Mouse (Mus musculus): ENCODE measurements at regions not wholly inside any gene's neighbourhood (a gene's known extent, or its start where the extent isn't known, plus 50 kb on each side); places are given as distances from the start of the nearest gene placed in this dataset.
A peak's percentile ranks its signal among the peaks of the same experiment; 100 is the strongest.

- no peak for DNase-seq (ENCODE audit: low read depth)
- no peak for TF ChIP-seq CTCF (IDR thresholded peaks at IDR 0.05; ENCODE audit: borderline replicate concordance, extremely low read depth, insufficient read depth, insufficient read length)
- TF ChIP-seq POLR2A (IDR thresholded peaks at IDR 0.05; ENCODE audit: borderline replicate concordance, extremely low read depth, insufficient read depth, insufficient read length, poor library complexity, severe bottlenecking): no peak
Observed at GRCm38 (mm10) chr9:59153126-59153525, 116.9 kb upstream of the Neo1 start.

GRCm38 (mm10) chr9:59144256-59144800, 108.1 kb upstream of the Neo1 start:
- TF ChIP-seq CTCF (IDR thresholded peaks at IDR 0.05; ENCODE audit: borderline replicate concordance, extremely low read depth, insufficient read depth, insufficient read length) (no peak), POLR2A (IDR thresholded peaks at IDR 0.05; ENCODE audit: borderline replicate concordance, extremely low read depth, insufficient read depth, insufficient read length, poor library complexity, severe bottlenecking) (no peak)
- peak; percentile 20 for DNase-seq (ENCODE audit: low read depth)

- DNase-seq (ENCODE audit: low read depth): no peak
- TF ChIP-seq POLR2A (IDR thresholded peaks at IDR 0.05; ENCODE audit: borderline replicate concordance, extremely low read depth, insufficient read depth, insufficient read length, poor library complexity, severe bottlenecking) (no peak), CTCF (IDR thresholded peaks at IDR 0.05; ENCODE audit: borderline replicate concordance, extremely low read depth, insufficient read depth, insufficient read length) (no peak)
Observed at GRCm38 (mm10) chr9:59143610-59144009, 107.4 kb upstream of the Neo1 start.

GRCm38 (mm10) chr9:59134171-59135041, 98.2 kb upstream of the Neo1 start:
- no peak for TF ChIP-seq CTCF (IDR thresholded peaks at IDR 0.05; ENCODE audit: borderline replicate concordance, extremely low read depth, insufficient read depth, insufficient read length)
- no peak for TF ChIP-seq POLR2A (IDR thresholded peaks at IDR 0.05; ENCODE audit: borderline replicate concordance, extremely low read depth, insufficient read depth, insufficient read length, poor library complexity, severe bottlenecking)

GRCm38 (mm10) chr9:59129699-59130340, 93.6 kb upstream of the Neo1 start:
- TF ChIP-seq POLR2A (IDR thresholded peaks at IDR 0.05; ENCODE audit: borderline replicate concordance, extremely low read depth, insufficient read depth, insufficient read length, poor library complexity, severe bottlenecking) (no peak), CTCF (IDR thresholded peaks at IDR 0.05; ENCODE audit: borderline replicate concordance, extremely low read depth, insufficient read depth, insufficient read length) (no peak)
- peak; percentile 48 for DNase-seq (ENCODE audit: low read depth)

More at GRCm38 (mm10) chr9:59134171-59135041, 98.2 kb upstream of the Neo1 start:
- DNase-seq (ENCODE audit: low read depth): peak; percentile 46

GRCm38 (mm10) chr9:59129252-59129651, 93.0 kb upstream of the Neo1 start:
- TF ChIP-seq POLR2A (IDR thresholded peaks at IDR 0.05; ENCODE audit: borderline replicate concordance, extremely low read depth, insufficient read depth, insufficient read length, poor library complexity, severe bottlenecking) (no peak), CTCF (IDR thresholded peaks at IDR 0.05; ENCODE audit: borderline replicate concordance, extremely low read depth, insufficient read depth, insufficient read length) (no peak)
- DNase-seq (ENCODE audit: low read depth): no peak

- peak; percentile 26 for DNase-seq (ENCODE audit: low read depth)
- TF ChIP-seq CTCF (IDR thresholded peaks at IDR 0.05; ENCODE audit: borderline replicate concordance, extremely low read depth, insufficient read depth, insufficient read length) (no peak), POLR2A (IDR thresholded peaks at IDR 0.05; ENCODE audit: borderline replicate concordance, extremely low read depth, insufficient read depth, insufficient read length, poor library complexity, severe bottlenecking) (no peak)
Observed at GRCm38 (mm10) chr9:59128023-59128422, 91.8 kb upstream of the Neo1 start.

- DNase-seq (ENCODE audit: low read depth): peak; percentile 60
Observed at GRCm38 (mm10) chr9:59125886-59126285, 89.6 kb upstream of the Neo1 start.

GRCm38 (mm10) chr9:59116561-59116960, 80.3 kb upstream of the Neo1 start:
- DNase-seq (ENCODE audit: low read depth): no peak
- TF ChIP-seq CTCF (IDR thresholded peaks at IDR 0.05; ENCODE audit: borderline replicate concordance, extremely low read depth, insufficient read depth, insufficient read length) (no peak), POLR2A (IDR thresholded peaks at IDR 0.05; ENCODE audit: borderline replicate concordance, extremely low read depth, insufficient read depth, insufficient read length, poor library complexity, severe bottlenecking) (no peak)

More at GRCm38 (mm10) chr9:59125886-59126285, 89.6 kb upstream of the Neo1 start:
- TF ChIP-seq POLR2A (IDR thresholded peaks at IDR 0.05; ENCODE audit: borderline replicate concordance, extremely low read depth, insufficient read depth, insufficient read length, poor library complexity, severe bottlenecking) (no peak), CTCF (IDR thresholded peaks at IDR 0.05; ENCODE audit: borderline replicate concordance, extremely low read depth, insufficient read depth, insufficient read length) (no peak)

GRCm38 (mm10) chr9:59113859-59114258, 77.6 kb upstream of the Neo1 start:
- TF ChIP-seq POLR2A (IDR thresholded peaks at IDR 0.05; ENCODE audit: borderline replicate concordance, extremely low read depth, insufficient read depth, insufficient read length, poor library complexity, severe bottlenecking) (no peak), CTCF (IDR thresholded peaks at IDR 0.05; ENCODE audit: borderline replicate concordance, extremely low read depth, insufficient read depth, insufficient read length) (no peak)
- peak; percentile 51 for DNase-seq (ENCODE audit: low read depth)

GRCm38 (mm10) chr9:59099738-59100137, 63.5 kb upstream of the Neo1 start:
- no peak for DNase-seq (ENCODE audit: low read depth)
- no peak for TF ChIP-seq CTCF (IDR thresholded peaks at IDR 0.05; ENCODE audit: borderline replicate concordance, extremely low read depth, insufficient read depth, insufficient read length)
- TF ChIP-seq POLR2A (IDR thresholded peaks at IDR 0.05; ENCODE audit: borderline replicate concordance, extremely low read depth, insufficient read depth, insufficient read length, poor library complexity, severe bottlenecking): no peak
